Mouse (Mus musculus): ENCODE measurements at regions not wholly inside any gene's neighbourhood (a gene's known extent, or its start where the extent isn't known, plus 50 kb on each side); places are given as distances from the start of the nearest gene placed in this dataset.

GRCm38 (mm10) chr8:15734461-15734860 lies 688.6 kb upstream of the BB014433 start:
- DNase-seq = no peak

- no peak for DNase-seq
Measured at GRCm38 (mm10) chr8:15731324-15731723, 685.4 kb upstream of the BB014433 start.

GRCm38 (mm10) chr8:15729075-15729474 lies 683.2 kb upstream of the BB014433 start:
- DNase-seq = peak; percentile 35

GRCm38 (mm10) chr8:15726310-15726709 lies 680.4 kb upstream of the BB014433 start:
- DNase-seq = no peak
